Mouse (Mus musculus) spleen, postnatal 14 days (tissue): ENCODE results near the gene Mknk2.

Experiments used
- DNase-seq, 2 experiments: peaks; one replicate each; pipeline ENCODE4 v3.0.0; 2021 to 2022; ENCODE audit warnings: low spot score in 2 of 2

Mknk2 gene

DNA sequence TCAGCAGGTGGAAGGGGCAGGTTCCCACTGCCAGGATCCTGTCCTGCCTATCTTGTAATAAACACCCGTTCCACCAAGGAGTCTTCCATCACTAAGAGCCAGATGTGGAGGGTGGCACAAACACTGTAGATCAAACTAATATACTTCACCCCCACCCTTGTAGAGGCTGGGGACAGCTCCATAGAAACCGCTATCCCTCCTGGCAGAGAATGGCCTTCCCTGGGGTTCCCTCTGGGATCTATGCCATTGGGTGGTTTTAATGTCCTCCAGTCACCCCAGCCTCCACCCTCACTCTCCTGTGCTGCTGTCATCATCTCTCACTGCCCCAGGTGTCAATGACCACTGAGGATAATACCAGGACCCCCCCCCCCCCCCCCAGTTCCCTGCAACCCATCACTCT lies 7.4 kb downstream of the Mknk2 start:
- DNase-seq = no peak

DNA sequence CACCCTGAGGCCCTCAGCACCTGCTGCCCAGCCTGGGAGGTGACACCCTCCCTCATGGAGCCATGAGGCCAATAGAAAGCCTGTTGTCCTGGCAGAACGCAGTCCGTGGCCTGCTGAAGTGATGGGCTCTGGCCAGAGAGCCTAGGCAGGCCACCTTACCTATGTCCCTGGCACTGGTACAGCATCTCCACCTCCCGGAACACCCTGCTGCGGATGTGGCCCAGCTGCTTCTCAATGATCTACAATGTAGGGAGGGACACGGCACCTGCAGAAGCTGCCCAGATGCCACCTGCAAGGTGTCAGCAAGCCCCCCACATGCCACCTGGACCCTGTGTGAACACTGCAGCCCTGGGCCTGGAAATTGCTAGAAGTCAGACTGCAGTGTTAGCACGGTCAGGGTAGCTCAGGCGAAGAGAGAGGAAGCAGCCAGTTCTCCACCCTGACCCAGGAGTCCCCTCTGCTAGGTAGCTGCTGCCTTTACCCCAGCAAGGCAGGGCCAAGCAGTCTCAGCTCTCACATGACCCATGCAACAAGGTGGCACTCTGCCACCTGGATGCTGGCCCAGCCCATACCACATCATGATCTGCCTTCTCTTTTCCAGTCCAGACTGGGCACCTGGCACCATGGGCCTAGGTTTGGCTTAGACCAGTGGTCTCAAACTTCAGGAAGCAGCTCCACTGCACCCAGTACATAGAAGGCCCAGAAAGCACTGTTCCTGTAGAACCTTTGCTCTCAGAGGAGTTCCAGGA lies 8.0 kb downstream of the Mknk2 start:
- no peak for DNase-seq

DNA sequence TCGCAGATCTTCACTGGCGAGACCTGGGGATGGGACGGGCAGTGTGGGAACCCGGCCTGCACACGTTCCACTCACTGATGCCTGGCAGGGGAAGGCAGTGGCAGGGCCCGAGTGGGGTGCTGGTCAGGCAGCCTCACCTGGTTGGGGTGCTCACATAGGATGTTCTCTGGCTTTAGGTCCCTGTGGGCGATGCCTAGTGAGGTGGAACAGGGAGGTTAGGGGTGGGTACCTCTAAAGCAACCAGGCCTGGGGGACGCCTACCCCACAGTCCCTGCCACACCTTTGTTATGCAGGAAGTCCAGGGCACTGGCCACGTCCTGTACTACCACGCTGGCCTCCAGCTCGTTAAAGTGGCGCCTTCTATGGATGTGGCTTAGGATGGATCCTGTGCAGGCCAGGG lies 8.9 kb downstream of the Mknk2 start:
- no peak for DNase-seq

DNA sequence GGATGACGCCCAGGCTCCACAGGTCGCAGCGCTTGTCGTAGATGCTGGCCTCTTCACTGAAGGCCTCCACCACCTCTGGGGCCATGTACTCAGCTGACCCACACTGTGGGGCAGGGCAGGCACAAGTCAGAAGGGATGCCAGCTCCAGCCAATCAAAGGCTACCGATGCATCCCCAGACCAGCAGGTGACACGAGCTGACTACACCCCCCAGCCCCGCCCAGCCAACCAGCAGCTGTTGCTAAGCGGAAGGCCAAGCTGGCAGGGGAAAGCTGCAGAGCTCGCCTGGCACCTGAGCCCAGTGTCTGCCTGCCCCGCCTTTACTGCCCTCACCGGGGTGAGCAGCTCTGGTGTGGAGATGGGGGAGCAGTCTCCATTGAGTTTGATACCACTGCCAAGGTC lies 9.3 kb downstream of the Mknk2 start:
- DNase-seq = no peak

DNA sequence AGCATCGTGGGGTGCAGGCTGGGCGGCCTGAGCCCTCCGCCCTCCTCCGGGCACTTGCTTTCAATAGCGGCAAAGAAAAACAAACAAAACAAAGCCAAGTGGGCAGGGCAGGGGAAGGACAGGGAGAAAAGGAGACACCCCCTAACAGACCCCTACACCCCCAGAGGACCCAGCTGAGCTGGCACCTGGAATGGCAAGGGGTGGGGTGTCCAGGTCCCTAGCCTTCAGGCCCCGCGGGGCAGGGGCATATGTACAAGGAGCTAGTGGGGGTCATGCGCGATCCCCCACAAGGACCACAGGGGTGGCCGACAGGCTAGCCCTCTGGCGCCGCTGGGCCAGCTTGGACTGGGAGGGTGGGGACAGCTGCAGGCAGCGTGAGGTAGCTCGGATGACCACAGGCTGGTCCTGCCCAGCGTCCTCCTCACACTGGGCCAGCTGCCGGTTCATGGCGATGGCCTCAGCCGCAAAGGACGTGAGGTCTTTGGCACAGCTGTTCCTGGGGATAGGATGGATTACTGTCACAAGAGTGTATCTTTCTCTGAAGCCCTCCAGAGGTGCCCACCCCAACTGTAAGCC lies 11.0 kb downstream of the Mknk2 start:
- no peak for DNase-seq

DNA sequence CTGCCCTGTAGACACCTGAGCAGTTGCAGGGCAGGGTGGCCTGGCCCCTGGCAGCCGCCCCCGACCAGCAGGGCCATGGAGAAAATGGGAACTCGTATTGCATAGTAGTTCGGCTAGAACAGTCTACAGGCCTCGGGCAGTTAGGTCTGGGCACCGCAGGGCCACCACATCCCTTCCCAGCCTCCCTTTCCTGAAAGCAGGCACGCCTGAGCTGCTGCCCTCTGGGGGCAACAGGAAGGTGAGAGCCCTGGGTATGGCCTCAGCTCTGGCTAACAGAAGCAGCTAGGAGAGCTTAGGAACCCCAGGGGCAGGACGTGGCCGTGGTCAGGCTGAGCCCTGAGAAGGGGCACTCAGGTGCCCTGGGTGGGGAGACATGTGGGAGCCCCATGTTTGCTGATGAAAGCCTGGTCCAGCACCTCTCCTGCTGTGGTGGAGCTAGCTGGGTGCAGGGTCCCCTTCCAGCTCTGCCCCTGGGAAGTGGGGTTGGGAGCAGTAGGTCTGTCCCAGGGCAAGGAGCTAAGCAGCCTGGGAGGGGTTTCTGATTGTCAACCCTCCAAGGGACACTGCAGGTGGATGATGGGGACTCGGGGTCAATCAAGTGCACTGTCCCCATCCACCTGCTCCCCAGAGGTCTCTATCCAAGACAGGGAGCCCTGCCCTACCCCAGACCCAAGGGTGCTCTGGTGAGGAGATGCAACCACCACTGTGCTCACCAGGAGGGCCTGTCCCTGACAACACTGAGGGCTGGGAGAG lies 11.8 kb downstream of the Mknk2 start:
- no peak for DNase-seq

DNA sequence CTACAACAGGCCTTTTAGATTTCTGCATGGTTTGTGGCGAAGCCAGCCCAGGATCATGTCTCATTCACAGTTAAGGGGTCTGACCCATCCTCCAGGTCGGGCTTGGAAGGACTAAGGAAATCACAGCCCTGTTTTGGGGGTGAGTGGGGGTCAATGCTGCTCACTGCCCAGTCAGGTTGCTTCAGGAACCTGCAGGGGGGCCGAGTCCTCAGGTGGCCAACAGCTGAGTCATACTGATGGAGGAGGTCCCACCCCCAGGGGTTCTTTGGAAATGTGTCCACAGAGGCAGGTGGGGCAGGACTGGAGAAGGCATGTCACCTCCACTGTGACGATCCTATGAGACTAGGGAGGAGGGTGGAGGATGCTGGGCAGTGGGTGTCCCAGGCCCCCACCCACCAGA lies 12.5 kb downstream of the Mknk2 start:
- DNase-seq = no peak

DNA sequence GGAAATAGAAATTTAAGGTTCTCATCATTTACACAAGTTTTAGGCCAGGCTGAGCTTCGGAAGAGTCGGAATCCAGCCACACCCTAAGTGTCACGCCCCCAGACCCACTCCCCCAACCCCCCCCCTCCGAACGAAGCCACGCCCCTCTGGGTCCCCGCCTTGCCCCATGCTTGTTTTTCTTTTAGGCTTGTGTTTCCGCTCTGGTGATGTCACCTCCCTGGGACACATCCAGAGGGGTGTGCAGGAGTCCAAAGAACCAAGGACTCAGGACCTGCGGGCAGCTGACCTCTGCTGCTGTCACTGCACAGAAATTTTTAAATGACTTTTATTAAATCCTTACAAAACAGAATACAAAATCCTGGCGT lies 12.9 kb downstream of the Mknk2 start:
- DNase-seq = no peak

DNA sequence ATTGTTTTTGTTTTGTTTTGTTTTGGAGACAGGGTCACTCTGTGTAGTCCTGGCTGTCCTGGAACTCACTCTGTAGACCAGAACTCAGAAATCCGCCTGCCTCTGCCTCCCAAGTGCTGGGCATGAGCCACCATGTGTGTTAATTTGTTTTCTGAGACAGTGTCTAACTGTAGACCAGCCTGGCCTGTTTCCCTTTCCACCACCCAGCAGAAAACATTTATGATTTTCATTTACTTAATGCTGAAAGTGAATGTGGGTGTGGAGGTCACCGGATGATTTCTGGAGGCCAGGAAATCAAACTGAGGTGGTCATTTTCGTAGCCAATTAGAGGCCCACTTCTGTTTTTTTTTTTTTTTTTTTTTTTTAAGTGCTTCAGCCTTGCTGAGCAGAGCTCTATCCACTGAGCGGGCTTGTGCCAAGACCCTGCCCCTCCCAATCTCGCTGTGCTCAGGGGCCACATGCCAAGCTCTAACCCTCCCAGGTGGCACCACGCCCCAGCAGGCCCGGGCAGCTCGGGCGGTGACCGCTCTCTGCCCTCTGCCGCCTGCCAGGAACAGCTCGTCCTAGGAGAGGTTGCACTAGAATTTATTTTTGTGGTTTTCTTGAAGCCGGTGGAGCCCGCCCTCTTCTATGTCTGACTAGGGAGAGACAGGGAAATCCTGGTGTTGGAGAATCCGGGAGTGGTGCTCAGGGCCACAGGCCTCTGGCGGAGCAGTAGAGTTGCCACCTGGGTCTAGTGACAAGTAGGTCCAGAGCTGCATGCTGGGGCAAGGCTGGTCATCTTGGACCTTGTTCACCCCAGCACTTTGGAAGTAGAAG lies 13.5 kb downstream of the Mknk2 start:
- DNase-seq = peak; percentile 54 to 56

DNA sequence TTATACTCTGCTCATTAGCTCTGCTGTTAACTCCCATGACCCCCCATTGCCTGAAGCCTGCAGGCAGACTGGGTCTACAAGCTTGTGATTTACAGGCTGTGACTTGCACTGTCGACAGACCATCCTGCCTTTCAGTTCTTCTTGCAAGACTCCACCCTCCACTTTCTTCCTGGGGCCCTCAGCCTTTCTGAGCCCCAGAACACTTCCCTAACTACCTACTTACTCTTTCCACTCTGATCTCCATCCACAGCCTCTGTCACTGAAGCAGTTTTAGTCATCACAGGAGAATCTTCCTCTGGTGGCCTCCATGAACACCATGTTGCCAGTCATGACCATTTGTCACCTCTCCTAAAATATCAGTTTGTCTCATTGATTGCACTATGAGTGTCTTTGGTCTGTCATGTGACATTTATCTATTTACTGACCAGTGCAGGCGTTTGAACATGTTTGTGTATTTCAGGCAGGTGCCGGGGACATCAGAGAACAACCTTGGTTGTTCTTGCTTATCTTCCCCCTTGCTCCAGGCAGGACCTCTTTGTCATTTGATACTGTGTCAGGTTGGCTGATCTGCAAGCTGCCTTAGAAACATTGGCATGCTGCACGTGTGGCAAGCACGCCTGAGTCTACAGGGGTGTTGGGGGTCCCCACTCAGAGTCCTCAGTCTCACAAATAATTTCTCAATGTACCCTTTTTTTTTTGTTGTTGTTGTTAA lies 14.3 kb downstream of the Mknk2 start:
- DNase-seq = peak in 1 of 2 experiments; percentile 33

DNA sequence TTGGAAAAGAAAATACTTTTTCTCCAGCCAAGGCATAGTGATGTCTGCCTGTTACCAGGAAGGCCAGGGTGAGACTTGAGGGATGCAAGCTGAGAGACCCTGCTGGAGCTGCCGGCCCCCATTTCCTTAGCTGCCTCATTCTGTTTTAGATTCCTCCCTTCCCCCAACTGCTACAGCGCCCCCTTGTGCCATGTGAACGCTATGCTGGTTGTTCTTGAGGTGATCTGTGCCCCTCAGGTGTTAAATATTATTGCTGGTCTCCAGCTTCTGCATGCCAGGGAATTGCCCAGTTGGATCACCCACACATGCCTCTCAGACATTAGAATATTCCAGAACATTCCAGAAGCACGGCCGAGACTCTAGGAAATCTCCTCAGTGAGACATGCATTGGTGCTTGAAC lies 16.8 kb downstream of the Mknk2 start:
- peak; percentile 62 to 80 for DNase-seq

DNA sequence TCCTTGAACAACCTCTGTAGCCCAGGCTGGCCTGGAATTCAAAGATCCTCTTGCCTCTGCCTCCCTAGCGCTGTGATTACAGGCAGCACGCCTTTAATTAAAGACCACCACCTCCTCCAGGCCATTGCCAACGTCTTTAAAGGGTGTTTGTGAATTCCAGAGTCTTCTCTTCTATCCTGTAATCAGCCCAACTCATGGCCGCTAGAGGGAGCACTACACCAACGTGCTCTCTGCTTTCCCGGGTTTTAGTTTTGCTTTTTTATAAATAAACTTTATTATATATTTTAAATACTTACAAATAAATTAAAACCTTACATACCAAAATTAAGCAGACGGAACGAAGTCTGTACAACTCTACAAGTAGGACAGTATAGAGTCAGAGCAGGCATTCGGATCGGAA lies 18.7 kb downstream of the Mknk2 start:
- DNase-seq = peak; percentile 66 to 80

DNA sequence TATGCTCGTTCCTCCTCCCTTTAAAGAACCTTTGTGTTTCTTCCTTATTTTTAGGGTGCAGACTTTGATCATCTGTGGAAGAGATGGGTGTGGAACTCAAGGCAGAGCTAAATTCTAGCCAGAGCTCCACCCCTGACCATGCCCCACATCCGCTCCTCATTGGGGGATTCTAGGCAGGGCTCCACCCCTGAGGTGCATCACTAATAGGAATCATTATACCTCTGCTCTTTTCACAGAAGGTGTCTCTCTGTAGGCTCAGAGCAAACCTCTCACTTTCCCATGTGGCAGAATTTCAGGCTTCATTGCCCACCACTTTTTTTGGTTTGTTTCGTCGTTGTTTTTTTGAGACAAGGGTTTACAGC lies 19.1 kb downstream of the Mknk2 start:
- no peak for DNase-seq

DNA sequence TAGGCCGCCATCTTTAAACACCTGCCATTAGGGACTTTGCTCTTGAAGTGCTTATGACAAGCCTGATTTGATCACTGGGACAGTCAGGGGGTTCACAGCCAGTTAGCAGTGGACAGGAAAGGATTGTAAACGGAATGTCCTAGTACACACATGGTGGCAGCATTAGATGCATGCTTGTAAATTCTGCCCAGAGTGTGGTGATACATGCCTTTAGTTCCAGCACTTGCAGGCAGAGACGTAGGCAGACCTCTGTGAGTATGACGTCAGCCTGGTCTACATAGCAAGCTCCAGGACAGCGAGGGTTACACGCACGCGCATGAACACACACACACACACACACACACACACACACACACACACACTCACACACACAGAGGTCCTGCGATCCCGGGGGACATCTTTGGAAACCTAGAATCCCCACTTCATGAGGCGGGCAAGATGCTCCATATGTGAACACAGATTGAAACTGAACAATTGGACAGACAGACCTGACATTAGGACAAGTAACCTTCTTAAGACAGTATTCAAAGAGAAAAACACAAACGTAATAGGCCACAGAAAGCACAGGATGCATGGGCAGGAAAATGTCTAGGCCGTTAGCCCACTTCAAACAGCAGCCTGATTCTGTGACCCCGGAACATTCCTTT lies 19.6 kb downstream of the Mknk2 start:
- no peak for DNase-seq

DNA sequence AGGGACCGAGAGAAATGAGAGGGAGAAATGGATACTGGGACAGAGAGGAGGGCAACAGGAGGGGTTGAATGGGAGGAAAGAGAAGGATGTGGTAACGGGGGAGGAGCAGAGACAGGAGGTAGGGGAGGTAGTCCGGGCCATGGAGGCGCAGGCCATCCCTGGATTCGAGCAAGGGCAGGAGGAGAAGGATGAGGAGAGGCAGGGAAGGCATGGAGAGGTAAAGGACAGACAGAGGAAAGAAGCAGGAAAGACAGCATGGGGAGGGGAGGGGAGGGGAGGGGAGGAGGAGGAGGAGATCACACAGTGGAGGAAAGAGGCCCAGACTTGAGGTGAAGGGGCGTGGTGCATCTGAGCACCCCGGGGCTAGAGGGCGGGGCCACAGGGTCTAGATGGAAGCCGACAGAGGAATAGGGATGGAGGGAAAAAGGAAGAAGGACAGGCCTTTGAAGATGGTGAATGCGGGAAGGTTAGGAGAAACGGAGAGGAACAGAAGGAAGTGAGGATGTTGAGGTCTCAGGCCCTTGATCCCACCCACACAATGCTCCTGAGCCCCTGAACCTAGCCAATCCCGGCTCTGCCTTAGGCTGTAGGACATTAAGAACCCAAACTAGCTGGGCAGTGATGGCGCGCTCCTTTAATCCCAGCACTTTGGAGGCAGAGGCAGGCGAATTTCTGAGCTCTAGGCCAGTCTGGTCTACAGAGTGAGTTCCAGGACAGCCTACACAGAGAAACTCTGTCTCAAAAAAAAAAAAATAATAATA lies 20.9 kb downstream of the Mknk2 start, which contains the start of gene Btbd2:
Btbd2 (minus strand) TSS at position 209 of the 761 bp plus-strand sequence.
- no peak for DNase-seq

DNA sequence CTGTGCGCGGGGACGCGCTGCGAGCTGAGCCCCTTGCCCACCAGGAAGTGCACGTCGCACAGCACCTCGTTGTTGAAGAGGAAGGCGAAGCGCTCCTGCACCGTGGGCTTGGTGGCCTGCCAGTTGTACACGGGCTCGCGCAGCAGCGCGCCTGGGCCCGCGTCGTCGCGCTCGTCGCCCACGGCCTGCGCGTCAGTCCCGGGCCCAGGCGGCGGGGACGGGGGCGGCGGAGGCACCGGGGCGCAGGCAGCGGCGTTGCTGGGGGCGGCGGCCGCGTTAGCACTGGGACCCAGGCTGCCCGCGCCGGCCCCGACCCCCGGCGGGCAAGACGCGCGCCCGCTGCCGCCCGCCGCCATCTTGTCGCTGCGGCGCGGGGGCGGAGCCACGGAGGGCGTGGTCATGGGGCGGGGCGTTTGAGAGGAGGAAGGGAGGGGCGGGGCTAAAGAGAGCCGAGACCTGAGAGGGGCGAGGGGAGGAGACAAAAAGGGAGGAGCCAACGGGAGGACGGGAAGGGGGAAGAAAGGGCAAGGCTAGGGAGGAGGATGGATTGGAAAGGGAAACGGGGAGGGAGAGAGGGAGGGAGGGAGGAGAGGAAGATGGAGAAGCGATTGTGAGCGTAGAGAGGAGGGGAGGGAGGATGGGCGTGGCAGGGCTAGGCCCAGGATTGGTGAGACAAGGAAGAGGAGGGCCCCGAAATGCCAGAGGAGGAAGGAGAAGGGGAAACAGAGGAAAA lies 21.6 kb downstream of the Mknk2 start:
- DNase-seq = peak; percentile 92 to 97

DNA sequence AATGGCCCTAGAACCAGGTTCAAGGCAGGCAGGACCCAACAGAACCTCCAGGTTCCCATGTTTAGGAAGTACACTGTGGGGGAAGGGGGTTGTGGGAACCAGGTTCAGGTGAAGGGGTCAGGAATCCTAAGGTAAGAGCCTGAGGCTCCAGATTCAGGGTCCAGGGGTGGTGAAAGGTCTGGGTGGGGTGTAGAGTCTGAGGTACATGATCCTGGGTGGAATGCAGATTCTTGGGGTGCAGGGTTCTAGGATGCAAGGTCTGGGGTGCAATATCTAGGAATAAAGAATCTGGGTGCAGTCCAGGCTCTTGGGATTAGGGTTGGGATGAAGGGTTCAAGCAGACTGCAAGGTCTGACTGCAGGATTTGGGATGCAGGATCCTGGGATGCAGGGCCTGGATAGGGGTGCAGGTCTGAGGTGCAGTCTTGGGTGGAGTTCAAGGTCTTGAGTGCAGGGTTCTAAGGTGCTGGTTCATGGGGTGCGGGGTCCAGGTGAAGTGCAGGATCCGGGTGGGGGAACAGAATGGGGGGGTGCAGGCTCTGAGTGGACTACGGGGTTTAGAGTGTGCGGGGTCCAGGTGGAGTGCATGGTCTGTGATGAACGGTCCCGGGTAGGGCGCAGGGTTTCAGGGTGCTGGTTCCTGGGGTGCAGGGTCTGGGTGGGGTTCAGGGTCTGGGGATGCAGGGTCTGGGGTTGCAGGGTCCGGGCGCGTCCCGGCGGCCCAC lies 22.3 kb downstream of the Mknk2 start:
- DNase-seq = no peak

DNA sequence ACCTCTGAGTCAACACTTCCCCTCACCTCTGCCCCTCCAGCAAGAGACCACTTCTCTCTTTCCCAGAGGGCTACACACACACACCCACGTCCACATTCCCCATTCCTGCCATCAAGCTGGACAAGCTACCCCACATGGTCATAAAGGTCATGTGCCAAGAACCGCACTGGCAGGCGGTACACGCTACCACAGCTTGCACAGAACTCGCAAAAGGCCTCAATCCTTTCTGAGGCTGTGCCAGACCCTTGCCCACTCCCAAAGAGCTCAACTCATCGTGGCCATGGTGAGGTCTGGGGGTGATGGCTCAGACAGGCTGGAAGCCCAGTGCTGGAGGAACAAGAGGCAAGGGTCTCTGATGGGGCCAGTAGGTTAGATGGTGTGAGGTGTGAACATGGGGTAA lies 23.0 kb downstream of the Mknk2 start:
- no peak for DNase-seq

DNA sequence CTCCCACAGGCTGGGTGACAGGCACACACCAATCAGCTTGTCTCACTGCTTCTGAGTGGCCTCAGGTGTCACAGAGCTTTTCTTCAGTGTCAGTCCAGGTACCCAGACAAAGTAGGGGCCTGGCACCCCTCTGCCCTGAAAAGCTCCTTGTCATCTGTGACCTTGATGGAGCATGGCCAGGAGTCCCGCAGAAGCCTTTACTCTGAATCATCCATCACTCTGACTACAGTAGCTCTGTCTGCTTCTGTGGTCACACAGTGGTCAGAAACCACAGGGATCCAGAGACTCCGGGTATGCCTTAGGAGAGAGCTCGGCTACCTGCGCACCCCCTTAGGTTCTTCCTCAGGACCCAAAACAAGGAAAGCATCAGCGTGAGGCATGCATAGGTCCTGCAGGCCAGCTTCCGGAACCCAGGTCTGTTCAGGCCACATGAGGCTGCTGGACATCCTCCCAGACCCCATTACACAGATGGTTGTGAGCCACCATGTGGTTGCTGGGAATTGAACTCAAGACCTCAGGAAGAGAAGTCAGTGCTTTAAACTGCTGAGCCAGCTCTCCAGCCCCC lies 24.7 kb downstream of the Mknk2 start:
- no peak for DNase-seq
